Mouse (Mus musculus) testis, adult 2 months (tissue): Measurements from ENCODE around the gene Tmem88b. TPM values are rescaled to one million over a fixed set of nuclear protein-coding genes. Genes with fewer than 3 reads are reported as not detected.
A peak's percentile ranks its signal among the peaks of the same experiment; 100 is the strongest.
"Not testable (repeated sequence)": the region's sequence is repeated elsewhere in the genome, so short reads cannot be mapped to it uniquely, and the experiment has no call there.

Experiments
- H3K27ac ChIP-seq: fragments of 200-500 bp; 2 replicates; pipeline ENCODE4 v1.5.1; 2012; ENCODE audit warnings: low read depth, low read length; ENCODE audit not compliant: control insufficient read depth, insufficient read depth
- H3K27me3 ChIP-seq: fragments of 200-500 bp; 2 replicates; pipeline ENCODE4 v1.6.1; 2012; ENCODE audit warnings: mild to moderate bottlenecking, low read length, moderate library complexity; ENCODE audit not compliant: control insufficient read depth, insufficient read depth
- H3K36me3 ChIP-seq: fragments of 200-500 bp; 2 replicates; pipeline ENCODE4 v1.6.1; 2012; ENCODE audit warnings: mild to moderate bottlenecking, low read length; ENCODE audit not compliant: control insufficient read depth, insufficient read depth
- H3K4me1 ChIP-seq: fragments of 200-500 bp; 2 replicates; pipeline ENCODE4 v1.6.1; 2012; ENCODE audit warnings: low read length; ENCODE audit not compliant: control insufficient read depth, insufficient read depth
- H3K4me3 ChIP-seq: fragments of 200-500 bp; 2 replicates; pipeline ENCODE4 v1.5.1; 2012; ENCODE audit warnings: low read depth, mild to moderate bottlenecking, low read length, moderate library complexity, mixed read lengths; ENCODE audit not compliant: control insufficient read depth
- CTCF ChIP-seq: fragments of 200-500 bp; IDR thresholded peaks from 2 replicates; pipeline ENCODE4 v1.5.1; 2012; ENCODE audit warnings: low read depth, mild to moderate bottlenecking, inconsistent platforms, low read length, moderate library complexity; ENCODE audit not compliant: control insufficient read depth, insufficient read depth, insufficient replicate concordance
- POLR2A ChIP-seq: fragments of 200-500 bp; IDR thresholded peaks from 2 replicates; pipeline ENCODE4 v1.6.1; 2012; ENCODE audit warnings: low read depth, mild to moderate bottlenecking, inconsistent platforms, low read length, moderate library complexity; ENCODE audit not compliant: control insufficient read depth
- polyA plus RNA-seq: library from polyadenylated mRNA; depleted of rRNA; stranded (reverse); fragments of >200 nt; gene quantifications from 2 replicates; pipeline ENCODE4 v1.2.3, GENCODE M21; 2012

Tmem88b gene
- polyA plus RNA-seq, 1 experiment: 1.0 TPM

GRCm38 (mm10) chr4:155802741-155803339 lies 17.2 kb upstream of the Tmem88b start, which contains the start of gene Mrpl20:
Mrpl20 (plus strand) TSS chr4:155802878.
- TF ChIP-seq CTCF (no peak), POLR2A (no peak)
- Histone ChIP-seq H3K36me3 (peaks cover 4% of the 10 kb centered on the region; the same call in 1 of the 2 replicates), H3K27ac (peak within 1 kb of the TSS; percentile 83), H3K27me3 (no peaks in the 10 kb centered on the region), H3K4me3 (peak within 1 kb of the TSS; percentile 96), H3K4me1 (peaks cover 7% of the 10 kb centered on the region)

- peaks cover 7% of the 10 kb centered on the region for H3K4me1 ChIP-seq
- no peaks in the 10 kb centered on the region for H3K27me3 ChIP-seq
- no peak for TF ChIP-seq CTCF
- no peak for TF ChIP-seq POLR2A
- peak overlapping the region; percentile 96 for H3K4me3 ChIP-seq
- H3K36me3 ChIP-seq: peaks cover 4% of the 10 kb centered on the region; the same call in 1 of the 2 replicates
- no peak overlapping the region for H3K27ac ChIP-seq
Observed at GRCm38 (mm10) chr4:155802075-155802474, 16.4 kb upstream of the Tmem88b start.

- Histone ChIP-seq H3K36me3 (no peaks in the 10 kb centered on the region), H3K4me3 (no peak overlapping the region), H3K27ac (no peak overlapping the region), H3K4me1 (no peaks in the 10 kb centered on the region; the same call in 1 of the 2 replicates), H3K27me3 (no peaks in the 10 kb centered on the region)
- TF ChIP-seq CTCF (no peak), POLR2A (no peak)
Observed at GRCm38 (mm10) chr4:155793730-155794129, 8.1 kb upstream of the Tmem88b start.

GRCm38 (mm10) chr4:155791240-155791933 lies 5.7 kb upstream of the Tmem88b start:
- Histone ChIP-seq H3K27ac (no peak overlapping the region), H3K4me3 (no peak overlapping the region), H3K4me1 (no peaks in the 10 kb centered on the region; the same call in 1 of the 2 replicates), H3K36me3 (no peaks in the 10 kb centered on the region), H3K27me3 (no peaks in the 10 kb centered on the region)
- TF ChIP-seq POLR2A (no peak), CTCF (no peak)

- Histone ChIP-seq H3K4me1 (no peaks in the 10 kb centered on the region; the same call in 1 of the 2 replicates), H3K27ac (no peak overlapping the region), H3K4me3 (no peak overlapping the region), H3K27me3 (no peaks in the 10 kb centered on the region), H3K36me3 (no peaks in the 10 kb centered on the region)
- no peak for TF ChIP-seq POLR2A
- no peak for TF ChIP-seq CTCF
Observed at GRCm38 (mm10) chr4:155790650-155791161, 5.0 kb upstream of the Tmem88b start.

GRCm38 (mm10) chr4:155790021-155790489 lies 4.4 kb upstream of the Tmem88b start, which contains the start of gene Ankrd65:
Ankrd65 (plus strand) TSS chr4:155790439.
- TF ChIP-seq CTCF (no peak), POLR2A (no peak)
- Histone ChIP-seq H3K4me1 (peaks cover 4% of the 10 kb centered on the region), H3K27ac (no peak within 1 kb of the TSS), H3K4me3 (no peak within 1 kb of the TSS), H3K27me3 (no peaks in the 10 kb centered on the region), H3K36me3 (no peaks in the 10 kb centered on the region)

- H3K27me3 ChIP-seq, H3K27ac ChIP-seq, H3K36me3 ChIP-seq, H3K4me3 ChIP-seq: not testable (repeated sequence)
- peaks cover 11% of the 10 kb centered on the region for H3K4me1 ChIP-seq
Observed at GRCm38 (mm10) chr4:155788833-155789232, 3.2 kb upstream of the Tmem88b start.

GRCm38 (mm10) chr4:155788300-155788699 lies 2.6 kb upstream of the Tmem88b start:
- Histone ChIP-seq H3K36me3 (no peaks in the 10 kb centered on the region), H3K27me3 (no peaks in the 10 kb centered on the region), H3K27ac (no peak overlapping the region), H3K4me1 (peaks cover 16% of the 10 kb centered on the region), H3K4me3 (no peak overlapping the region)
- TF ChIP-seq CTCF (no peak), POLR2A (no peak)
